Mouse (Mus musculus) right cerebral cortex, postnatal 14 days (tissue): Measurements from ENCODE around the gene Cds2.
"Not testable (repeated sequence)": the region's sequence is repeated elsewhere in the genome, so short reads cannot be mapped to it uniquely, and the experiment has no call there.

ENCODE experiments used
- DNase-seq: peaks from one replicate; pipeline ENCODE4 v3.0.0; 2022

Gene Cds2

GRCm38 (mm10) chr2:132293694-132294450 is 30.9 kb downstream of the Cds2 start:
- DNase-seq: no peak

DNA sequence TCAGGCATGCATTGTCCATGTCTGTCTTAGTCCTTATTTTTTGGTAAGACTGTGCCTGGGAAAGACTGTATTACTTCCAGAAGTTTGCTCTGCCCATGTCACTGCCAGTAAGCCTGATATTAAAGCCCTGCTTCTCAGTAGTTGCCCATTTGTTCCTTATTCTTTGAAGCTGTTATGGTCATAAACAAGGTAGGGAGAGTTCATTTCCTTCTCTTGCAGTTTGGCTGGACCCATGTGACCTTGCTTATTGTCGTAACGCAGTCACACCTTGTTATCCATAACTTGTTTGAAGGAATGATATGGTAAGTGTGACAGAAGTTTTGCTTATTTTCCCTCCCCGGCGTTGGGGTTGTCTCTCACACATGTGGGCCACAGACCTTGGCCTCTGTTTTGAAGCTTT is 35.3 kb downstream of the Cds2 start:
- no peak for DNase-seq

DNA sequence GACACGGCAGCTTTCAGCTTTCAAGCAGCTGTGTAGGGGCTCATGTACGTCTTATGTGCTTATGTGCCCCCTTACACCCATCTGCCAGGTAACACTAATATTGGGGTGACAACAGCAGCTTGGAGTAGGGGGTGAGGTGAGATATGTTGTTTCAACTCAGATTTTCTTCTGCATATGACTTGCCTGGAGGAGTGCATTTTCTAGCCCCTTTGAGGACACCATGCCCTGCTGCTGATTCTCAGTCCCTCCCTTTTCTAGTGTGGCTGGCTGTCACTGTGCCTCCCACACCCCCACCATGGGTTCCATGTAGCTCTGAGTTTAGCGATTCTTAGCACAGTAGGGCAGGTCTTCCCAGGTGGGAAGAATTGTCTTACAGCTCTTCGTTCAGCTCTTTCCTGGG is 38.5 kb downstream of the Cds2 start:
- DNase-seq: no peak

DNA sequence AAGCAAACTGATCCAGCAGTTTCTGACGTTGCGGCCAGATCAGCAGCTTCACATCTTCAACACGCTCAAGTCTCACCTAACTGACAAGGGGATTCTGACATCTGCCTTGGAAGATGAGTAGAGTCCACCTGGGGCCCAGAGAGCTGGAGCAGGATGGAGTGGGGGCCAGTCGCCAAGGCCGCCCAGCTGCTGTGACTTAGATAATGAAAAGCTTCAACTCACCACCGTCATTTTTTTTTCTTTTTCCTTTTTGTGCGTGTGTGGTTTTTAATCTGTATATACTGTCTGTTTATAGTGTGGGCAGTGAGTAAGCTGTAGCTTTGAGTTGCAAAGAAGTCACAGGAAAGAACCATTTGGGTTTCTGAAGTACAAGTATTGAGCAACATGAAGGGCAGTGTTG is 42.2 kb downstream of the Cds2 start:
- no peak for DNase-seq

GRCm38 (mm10) chr2:132305988-132306387 is 43.0 kb downstream of the Cds2 start:
- DNase-seq: no peak

DNA sequence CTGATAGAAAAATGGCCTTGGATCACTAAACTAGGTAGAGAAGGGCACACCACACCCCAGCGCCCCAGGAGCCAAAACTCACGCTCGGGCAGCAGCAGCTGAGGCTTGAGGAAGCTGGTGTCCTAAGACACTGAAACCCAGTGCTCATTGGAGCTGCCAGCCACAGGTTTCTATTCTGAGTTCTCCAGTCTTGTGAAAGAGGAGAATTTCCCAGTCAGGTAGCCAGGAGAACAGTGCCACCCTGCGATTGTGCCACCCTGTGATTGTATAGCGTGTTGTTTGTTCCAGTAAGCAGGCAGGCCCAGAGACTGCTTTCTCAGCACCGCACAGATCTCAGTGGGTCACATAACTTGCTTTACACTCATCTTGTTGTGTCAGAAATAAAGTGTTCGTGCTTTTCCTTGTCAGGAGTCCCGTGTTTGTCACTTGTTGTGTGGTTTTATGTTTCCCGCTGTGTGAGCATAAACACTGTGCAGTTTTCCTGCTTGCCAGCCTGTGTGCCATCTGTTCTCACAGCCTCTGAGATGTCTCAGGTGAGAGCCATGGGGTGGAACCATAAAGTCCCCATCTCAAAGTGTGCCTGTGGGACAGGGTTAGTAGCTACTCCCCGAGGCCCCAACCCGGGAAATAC is 44.4 kb downstream of the Cds2 start:
- no peak for DNase-seq

GRCm38 (mm10) chr2:132308829-132309228 is 45.9 kb downstream of the Cds2 start:
- no peak for DNase-seq

DNA sequence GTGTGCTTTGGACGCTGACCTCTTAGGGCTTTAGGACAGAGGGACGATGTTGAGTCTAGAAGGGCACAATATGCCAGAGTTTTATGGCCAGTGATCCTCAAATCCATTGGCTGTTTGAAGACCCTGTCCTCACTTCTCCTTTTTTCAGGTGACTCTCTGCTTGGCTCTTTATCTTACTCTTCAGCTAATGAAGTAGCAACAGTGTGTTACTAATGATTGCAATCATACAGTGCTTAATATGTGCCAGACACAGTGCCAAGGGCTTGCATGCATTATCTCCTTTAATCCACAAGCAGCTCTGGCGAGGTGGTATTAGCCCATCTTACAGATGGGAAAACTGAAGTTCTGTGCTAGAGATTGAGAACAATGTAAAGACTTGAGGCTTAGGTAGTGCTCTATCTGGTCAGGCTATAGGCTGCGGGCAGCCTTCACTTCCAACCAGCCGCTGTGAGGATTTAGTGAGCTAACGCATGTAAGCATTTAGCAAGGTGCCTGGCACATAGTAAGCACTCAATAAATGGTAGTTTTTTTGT is 46.5 kb downstream of the Cds2 start:
- no peak for DNase-seq

- DNase-seq: no peak
Measured at GRCm38 (mm10) chr2:132312616-132313015, 49.7 kb downstream of the Cds2 start.

DNA sequence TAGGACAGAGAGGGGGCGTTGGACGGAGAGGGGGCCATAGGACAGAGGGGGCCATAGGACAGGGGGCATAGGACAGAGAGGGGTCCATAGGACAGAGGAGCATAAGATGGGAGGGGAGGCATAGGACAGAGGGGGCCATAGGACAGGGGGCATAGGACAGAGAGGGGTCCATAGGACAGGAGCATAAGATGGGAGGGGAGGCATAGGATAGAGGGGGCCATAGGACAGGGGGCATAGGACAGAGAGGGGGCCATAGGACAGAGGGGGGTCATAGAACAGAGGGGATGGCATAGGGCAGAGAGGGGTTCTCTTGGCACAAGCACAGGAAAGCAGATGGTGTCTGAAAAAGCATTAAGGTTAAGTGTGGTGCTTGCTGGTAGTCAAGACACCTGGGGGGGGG is 50.6 kb downstream of the Cds2 start:
- no peak for DNase-seq

- not testable (repeated sequence) for DNase-seq
Measured at GRCm38 (mm10) chr2:132314057-132314456, 51.1 kb downstream of the Cds2 start.

DNA sequence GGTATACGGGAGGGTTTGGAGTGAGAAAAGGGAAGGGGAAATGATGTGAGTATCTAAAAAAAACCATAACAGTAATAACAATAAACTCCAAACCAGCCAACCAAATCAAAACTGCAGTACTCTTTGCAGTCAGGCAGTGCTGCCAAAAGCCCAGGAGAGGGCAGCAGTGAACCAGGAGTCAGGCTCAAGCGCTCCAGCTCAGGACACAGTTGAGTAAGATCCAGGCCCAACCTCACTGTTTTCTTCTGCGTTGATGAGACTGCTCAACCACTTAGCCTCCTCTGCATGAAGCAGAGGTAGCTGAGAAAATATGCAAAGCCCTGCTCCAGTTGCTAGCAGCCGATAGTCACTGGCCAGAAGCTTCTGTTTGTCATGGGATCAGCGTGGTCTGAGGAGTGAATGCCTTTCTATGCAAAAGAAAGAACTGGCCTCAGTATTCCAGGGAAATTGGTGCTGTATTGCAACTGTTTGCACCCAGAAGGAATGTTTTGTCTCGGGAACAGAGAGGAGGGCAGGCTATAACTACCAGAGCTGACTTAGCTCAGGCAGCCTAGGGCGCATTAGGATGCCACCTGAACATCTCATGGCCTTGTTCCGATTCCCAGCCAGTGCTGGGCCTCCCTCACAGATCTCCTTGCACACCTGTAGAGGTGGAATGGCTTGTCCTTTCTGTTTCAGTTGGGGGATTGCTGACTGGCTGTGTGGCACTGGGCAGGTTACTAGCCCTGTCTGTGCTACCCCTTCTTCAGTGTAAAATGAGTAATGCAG is 53.3 kb downstream of the Cds2 start:
- peak; percentile 66 for DNase-seq

GRCm38 (mm10) chr2:132317178-132317577 is 54.2 kb downstream of the Cds2 start:
- no peak for DNase-seq

DNA sequence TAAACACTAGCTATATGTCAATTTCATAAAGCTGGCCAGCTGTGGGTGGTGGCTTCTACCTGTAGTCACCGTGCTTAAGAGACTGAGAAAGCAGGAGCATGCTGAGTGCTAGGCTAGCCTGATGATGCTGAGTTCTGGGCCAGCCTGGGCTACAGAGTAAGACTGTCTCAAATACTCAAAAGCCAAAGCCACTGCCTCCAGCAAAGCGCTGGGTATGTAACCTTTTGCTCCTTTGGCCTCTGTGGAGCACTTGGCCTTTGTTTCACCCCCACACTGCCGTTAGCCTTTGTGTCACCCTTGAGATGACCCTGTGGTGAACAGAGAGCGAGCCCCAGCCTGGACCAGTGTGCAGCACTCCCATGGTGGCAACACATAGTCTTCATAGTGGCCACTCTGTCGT is 57.6 kb downstream of the Cds2 start:
- DNase-seq: no peak

GRCm38 (mm10) chr2:132323541-132323940 is 60.6 kb downstream of the Cds2 start:
- no peak for DNase-seq

DNA sequence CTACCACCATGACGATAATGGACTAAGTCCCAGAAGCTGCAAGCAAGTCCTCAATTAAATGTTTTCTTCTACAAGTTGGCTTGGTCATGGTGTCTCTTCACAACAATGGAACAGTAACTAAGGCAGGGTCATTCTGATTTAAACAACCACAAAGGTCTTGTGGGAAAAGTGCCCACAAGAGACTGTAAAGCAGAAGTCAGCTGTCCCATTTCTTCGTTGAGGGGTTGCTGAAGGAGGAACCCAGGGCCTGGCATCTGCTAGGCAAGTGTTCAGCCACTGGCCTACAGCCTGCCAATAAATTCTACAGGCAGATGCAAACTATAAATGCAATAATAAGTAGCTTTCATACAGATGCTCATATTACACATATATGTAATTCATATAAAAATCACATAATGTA is 74.3 kb downstream of the Cds2 start:
- no peak for DNase-seq

- DNase-seq: no peak
Measured at GRCm38 (mm10) chr2:132340350-132340749, 77.4 kb downstream of the Cds2 start.

DNA sequence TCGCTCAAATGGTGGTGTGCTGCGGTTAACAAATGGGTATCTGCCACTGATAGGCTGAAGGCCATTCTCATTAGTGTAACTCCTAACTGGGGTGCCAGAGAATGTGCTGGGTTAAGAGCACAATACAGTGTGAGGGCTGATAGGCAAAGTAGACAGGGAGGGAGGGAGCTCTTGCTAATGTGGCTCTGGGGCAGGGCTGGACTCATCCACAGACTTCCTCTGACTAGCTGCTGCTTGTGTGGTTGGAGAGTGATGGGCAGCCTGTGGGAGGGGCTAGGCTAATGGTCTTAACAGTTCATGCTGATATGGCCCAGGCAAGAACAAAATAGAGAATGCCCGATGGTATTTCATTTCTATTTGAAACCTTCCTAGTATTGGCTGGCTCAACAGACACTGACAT is 78.3 kb downstream of the Cds2 start:
- no peak for DNase-seq

DNA sequence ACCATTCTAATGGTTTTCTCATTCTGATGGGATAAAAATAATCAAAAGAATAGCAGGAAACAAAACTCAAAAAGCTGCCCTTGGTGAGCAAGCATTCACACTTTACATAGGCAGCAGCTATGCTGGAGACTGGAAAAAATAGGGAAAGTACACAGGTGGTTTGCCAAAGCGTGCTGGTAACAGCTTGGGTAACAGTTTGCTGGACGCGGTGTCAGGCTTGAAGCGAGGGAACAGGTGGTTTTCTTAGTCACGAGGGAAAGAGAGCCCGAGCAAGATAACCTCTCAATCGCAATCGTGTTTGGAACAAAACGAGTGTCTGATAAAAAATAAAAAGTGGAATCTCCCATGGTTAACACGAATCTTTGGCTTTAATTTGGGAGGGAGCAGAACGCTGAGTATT is 80.9 kb downstream of the Cds2 start:
- peak; percentile 14 for DNase-seq
